Mouse (Mus musculus): ENCODE results near the gene Ankfn1.

- no peak for TF ChIP-seq MYOG (IDR thresholded peaks at IDR 0.05; ENCODE audit: control insufficient read depth in 1 of 3, insufficient read depth in 1 of 3, insufficient read length in 2 of 3, low read depth in 2 of 3)
- TF ChIP-seq TCF3 (IDR thresholded peaks at IDR 0.05; ENCODE audit: insufficient read length, low read depth) = no peak
- no peak for TF ChIP-seq POLR2AphosphoS2 (IDR thresholded peaks at IDR 0.05; ENCODE audit: insufficient read length, low read depth)
- no peak for TF ChIP-seq POLR2A (IDR thresholded peaks at IDR 0.05; ENCODE audit: insufficient read length, low read depth)
- no peak for TF ChIP-seq MAX (IDR thresholded peaks at IDR 0.05; ENCODE audit: low read depth)
Observed at GRCm38 (mm10) chr11:89360895-89361294, 416.6 kb downstream of the Ankfn1 start.
